Mouse (Mus musculus): ENCODE results near the gene Tmem156. TPM values are rescaled to one million over a fixed set of nuclear protein-coding genes. Genes with fewer than 3 reads are reported as not detected.

Tmem156 gene
- 0.44 TPM in 1 of 2 replicates, not detected in the other for polyA plus RNA-seq (2015; fragmentation: Nextera tagmentation; extraction: Ambion mirVana)

DNA sequence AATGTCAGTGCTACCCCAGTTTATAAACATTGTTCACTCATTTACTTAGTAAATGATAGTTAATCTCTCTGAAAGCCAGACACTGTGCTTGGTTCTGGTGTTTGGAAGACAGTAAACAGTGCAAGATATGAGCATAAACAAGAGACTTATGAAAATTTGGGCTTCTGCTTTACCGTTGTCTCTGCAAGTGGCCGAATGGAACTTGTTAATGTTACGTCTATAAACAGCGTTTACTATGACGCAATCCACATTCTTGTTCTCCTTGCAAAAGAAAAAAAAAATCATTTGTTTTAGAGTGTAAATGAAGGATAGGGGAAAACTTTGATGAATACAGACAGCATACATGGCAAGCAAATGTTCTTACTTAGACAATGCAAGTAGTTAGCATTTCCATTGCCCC lies at the start of gene Tmem156:
TSS of gene Tmem156 (minus strand) at position 212 of the 400 bp plus-strand sequence.
- no peak for ATAC-seq (replicated peaks; ENCODE audit: insufficient number of reproducible peaks, insufficient read depth, low FRiP score, low read depth)
- H3K36me3 ChIP-seq, result no peaks in the 10 kb centered on the region
- H3K27me3 ChIP-seq, result no peaks in the 10 kb centered on the region
- H3K4me2 ChIP-seq, result no peak within 1 kb of the TSS
- H3K4me3 ChIP-seq, result peak within 1 kb of the TSS; percentile 17; the same call in 1 of the 2 replicates
- H3K27ac ChIP-seq, result no peak within 1 kb of the TSS
- H3K4me1 ChIP-seq (replicated peaks), result no peaks in the 10 kb centered on the region
- H3K9ac ChIP-seq, result no peak within 1 kb of the TSS
- no peaks in the 10 kb centered on the region for H3K9me3 ChIP-seq (replicated peaks)
- WGBS, result 65% methylated on average over 5 of the region's 5 CpGs

DNA sequence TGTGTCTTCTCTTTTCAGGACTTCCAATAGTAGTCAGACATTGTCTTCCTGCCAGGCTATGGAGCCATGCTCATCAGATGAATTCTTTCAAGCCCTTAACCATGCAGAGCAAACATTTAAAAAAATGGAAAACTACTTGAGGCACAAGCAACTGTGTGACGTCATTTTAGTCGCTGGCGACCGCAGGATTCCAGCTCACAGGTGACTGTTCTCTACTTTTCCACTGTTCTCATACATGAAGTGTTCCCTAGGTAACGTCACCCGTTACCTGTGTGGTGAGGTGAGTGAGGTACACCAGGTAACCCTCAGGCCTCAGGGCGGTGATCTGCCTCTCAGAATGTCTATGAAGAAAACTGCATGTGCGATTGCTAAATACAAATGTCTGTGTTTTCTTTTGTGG lies 49.3 kb upstream of the Tmem156 start:
- 87% methylated on average over 8 of the region's 8 CpGs for WGBS
- Histone ChIP-seq H3K27ac (no peak overlapping the region), H3K27me3 (no peaks in the 10 kb centered on the region), H3K9me3 (replicated peaks) (no peaks in the 10 kb centered on the region), H3K4me1 (replicated peaks) (no peaks in the 10 kb centered on the region), H3K4me2 (no peak overlapping the region), H3K9ac (no peak overlapping the region), H3K4me3 (no peak overlapping the region), H3K36me3 (peaks cover 10% of the 10 kb centered on the region; the same call in 1 of the 2 replicates)
- no peak for ATAC-seq (replicated peaks; ENCODE audit: insufficient number of reproducible peaks, insufficient read depth, low FRiP score, low read depth)

- no peak for ATAC-seq (replicated peaks; ENCODE audit: insufficient number of reproducible peaks, insufficient read depth, low FRiP score, low read depth)
- Histone ChIP-seq H3K4me3 (no peak overlapping the region), H3K9ac (no peak overlapping the region), H3K27ac (no peak overlapping the region), H3K4me2 (no peak overlapping the region), H3K36me3 (no peaks in the 10 kb centered on the region), H3K4me1 (replicated peaks) (no peaks in the 10 kb centered on the region), H3K27me3 (no peaks in the 10 kb centered on the region), H3K9me3 (replicated peaks) (no peaks in the 10 kb centered on the region)
- WGBS, result 83% methylated on average over 6 of the region's 6 CpGs
Measured at GRCm38 (mm10) chr5:65137073-65137472, 45.1 kb upstream of the Tmem156 start.

GRCm38 (mm10) chr5:65136159-65136558 lies 44.2 kb upstream of the Tmem156 start:
- H3K9me3 ChIP-seq (replicated peaks), result no peaks in the 10 kb centered on the region
- 0 out of 2 replicates have a peak, but pooled peaks cover 3% of the 10 kb centered on the region for H3K4me1 ChIP-seq (replicated peaks)
- no peaks in the 10 kb centered on the region for H3K36me3 ChIP-seq
- 80% methylated on average over 7 of the region's 7 CpGs for WGBS
- no peaks in the 10 kb centered on the region for H3K27me3 ChIP-seq
- no peak overlapping the region for H3K4me2 ChIP-seq
- no peak overlapping the region for H3K4me3 ChIP-seq
- ATAC-seq (replicated peaks; ENCODE audit: insufficient number of reproducible peaks, insufficient read depth, low FRiP score, low read depth), result no peak
- no peak overlapping the region for H3K27ac ChIP-seq
- no peak overlapping the region for H3K9ac ChIP-seq

- 24% methylated on average over 20 of the region's 20 CpGs for WGBS
- Histone ChIP-seq H3K9ac (peak overlapping the region; percentile 40; the same call in 1 of the 2 replicates), H3K4me1 (replicated peaks) (peaks cover 8% of the 10 kb centered on the region; the same call in 1 of the 2 replicates), H3K27ac (no peak overlapping the region), H3K36me3 (no peaks in the 10 kb centered on the region), H3K9me3 (replicated peaks) (no peaks in the 10 kb centered on the region), H3K27me3 (no peaks in the 10 kb centered on the region), H3K4me3 (peak overlapping the region; percentile 48), H3K4me2 (peak overlapping the region; percentile 67)
- ATAC-seq (replicated peaks; ENCODE audit: insufficient number of reproducible peaks, insufficient read depth, low FRiP score, low read depth), result no peak
Measured at GRCm38 (mm10) chr5:65131211-65131879, 39.4 kb upstream of the Tmem156 start.

DNA sequence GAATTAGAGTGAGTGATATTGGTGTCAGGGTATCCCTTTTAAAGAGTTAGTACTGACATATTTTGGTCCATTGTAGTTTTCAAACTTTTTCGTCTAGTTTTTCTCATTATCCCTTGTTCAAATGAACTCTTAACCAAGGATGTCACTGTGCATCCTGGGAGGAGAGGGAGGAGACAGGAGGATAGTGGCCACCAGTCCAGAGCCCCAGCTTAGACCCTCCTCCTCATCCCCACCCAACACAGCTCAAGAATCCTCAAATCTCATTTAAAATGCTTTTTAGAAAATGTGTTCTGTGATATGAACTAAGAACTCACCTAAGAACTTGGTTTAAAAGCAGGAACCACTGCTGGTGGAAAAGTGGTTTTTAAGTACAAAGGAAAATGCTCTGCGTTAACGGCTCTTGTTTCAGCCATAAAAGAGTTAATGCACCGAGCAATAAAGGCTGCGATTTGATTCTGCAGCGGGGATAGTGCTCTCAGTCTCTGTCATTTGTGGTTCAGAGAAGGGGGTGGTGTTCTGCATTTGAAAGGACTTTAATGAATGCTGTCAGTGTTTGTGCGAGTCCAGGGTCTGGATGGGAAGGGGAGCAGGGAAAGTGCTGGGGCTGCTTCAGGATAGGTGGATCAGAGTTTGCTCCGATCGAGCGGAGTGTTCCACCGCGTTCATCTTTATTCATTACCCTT lies 38.7 kb upstream of the Tmem156 start:
- Histone ChIP-seq H3K36me3 (no peaks in the 10 kb centered on the region), H3K4me3 (peak overlapping the region; percentile 48), H3K27me3 (no peaks in the 10 kb centered on the region), H3K27ac (no peak overlapping the region), H3K9ac (peak overlapping the region; percentile 40; the same call in 1 of the 2 replicates), H3K9me3 (replicated peaks) (no peaks in the 10 kb centered on the region), H3K4me1 (replicated peaks) (peaks cover 8% of the 10 kb centered on the region; the same call in 1 of the 2 replicates), H3K4me2 (peak overlapping the region; percentile 67)
- 16% methylated on average over 12 of the region's 12 CpGs for WGBS
- no peak for ATAC-seq (replicated peaks; ENCODE audit: insufficient number of reproducible peaks, insufficient read depth, low FRiP score, low read depth)

- Histone ChIP-seq H3K4me1 (replicated peaks) (peaks cover 8% of the 10 kb centered on the region; the same call in 1 of the 2 replicates), H3K36me3 (no peaks in the 10 kb centered on the region; the same call in 1 of the 2 replicates), H3K27ac (no peak overlapping the region), H3K9ac (no peak overlapping the region), H3K4me2 (no peak overlapping the region), H3K27me3 (no peaks in the 10 kb centered on the region), H3K9me3 (replicated peaks) (no peaks in the 10 kb centered on the region), H3K4me3 (no peak overlapping the region)
- WGBS, result 74% methylated on average over 2 of the region's 2 CpGs
- ATAC-seq (replicated peaks; ENCODE audit: insufficient number of reproducible peaks, insufficient read depth, low FRiP score, low read depth), result no peak
Measured at GRCm38 (mm10) chr5:65128481-65128880, 36.5 kb upstream of the Tmem156 start.

GRCm38 (mm10) chr5:65126137-65126536 lies 34.2 kb upstream of the Tmem156 start:
- H3K36me3 ChIP-seq, result no peaks in the 10 kb centered on the region; the same call in 1 of the 2 replicates
- WGBS, result 83% methylated on average over 1 of the region's 1 CpGs
- H3K9ac ChIP-seq, result no peak overlapping the region
- H3K27ac ChIP-seq, result no peak overlapping the region
- H3K4me1 ChIP-seq (replicated peaks), result peaks cover 11% of the 10 kb centered on the region; the same call in 1 of the 2 replicates
- ATAC-seq (replicated peaks; ENCODE audit: insufficient number of reproducible peaks, insufficient read depth, low FRiP score, low read depth), result no peak
- H3K4me2 ChIP-seq, result no peak overlapping the region
- H3K9me3 ChIP-seq (replicated peaks), result no peaks in the 10 kb centered on the region
- no peak overlapping the region for H3K4me3 ChIP-seq
- no peaks in the 10 kb centered on the region for H3K27me3 ChIP-seq

GRCm38 (mm10) chr5:65122616-65123015 lies 30.7 kb upstream of the Tmem156 start:
- Histone ChIP-seq H3K4me2 (no peak overlapping the region), H3K36me3 (no peaks in the 10 kb centered on the region; the same call in 1 of the 2 replicates), H3K27ac (no peak overlapping the region), H3K27me3 (no peaks in the 10 kb centered on the region), H3K9me3 (replicated peaks) (no peaks in the 10 kb centered on the region), H3K4me3 (no peak overlapping the region), H3K9ac (no peak overlapping the region), H3K4me1 (replicated peaks) (0 out of 2 replicates have a peak, but pooled peaks cover 7% of the 10 kb centered on the region)
- 55% methylated on average over 3 of the region's 3 CpGs for WGBS
- no peak for ATAC-seq (replicated peaks; ENCODE audit: insufficient number of reproducible peaks, insufficient read depth, low FRiP score, low read depth)

DNA sequence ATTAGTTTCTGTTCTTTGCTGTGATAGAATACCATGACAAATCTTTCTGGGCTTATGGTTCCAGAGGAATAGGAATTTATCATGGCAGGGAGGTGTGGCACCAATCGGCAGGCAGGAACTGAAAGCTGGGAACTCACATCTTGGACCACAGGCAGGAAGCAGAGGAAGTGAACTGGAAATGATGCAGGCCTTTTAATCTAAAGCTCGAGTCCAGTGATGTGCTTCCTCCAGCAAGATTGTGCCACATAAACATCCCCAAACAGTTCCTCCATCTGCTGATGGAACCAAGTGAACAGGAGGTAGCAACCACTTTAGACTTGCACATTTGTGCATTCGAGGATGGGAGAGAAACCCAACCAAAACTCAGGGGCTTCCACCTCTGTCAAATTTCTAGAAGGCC lies 28.0 kb upstream of the Tmem156 start:
- ATAC-seq (replicated peaks; ENCODE audit: insufficient number of reproducible peaks, insufficient read depth, low FRiP score, low read depth), result 0 out of 2 replicates have a peak, but pooled peaks have one; percentile 43
- H3K4me3 ChIP-seq, result no peak overlapping the region
- H3K9ac ChIP-seq, result no peak overlapping the region
- H3K27me3 ChIP-seq, result no peaks in the 10 kb centered on the region
- H3K36me3 ChIP-seq, result peaks cover 7% of the 10 kb centered on the region; the same call in 1 of the 2 replicates
- 0 out of 2 replicates have a peak, but pooled peaks cover 7% of the 10 kb centered on the region for H3K4me1 ChIP-seq (replicated peaks)
- WGBS, result 49% methylated on average over 3 of the region's 3 CpGs
- no peaks in the 10 kb centered on the region for H3K9me3 ChIP-seq (replicated peaks)
- no peak overlapping the region for H3K4me2 ChIP-seq
- H3K27ac ChIP-seq, result 0 out of 2 replicates have a peak overlapping the region, but pooled peaks have one; percentile 37

- ATAC-seq (replicated peaks; ENCODE audit: insufficient number of reproducible peaks, insufficient read depth, low FRiP score, low read depth), result no peak
- H3K36me3 ChIP-seq, result peaks cover 7% of the 10 kb centered on the region; the same call in 1 of the 2 replicates
- WGBS, result 79% methylated on average over 1 of the region's 1 CpGs
Measured at GRCm38 (mm10) chr5:65119495-65119894, 27.6 kb upstream of the Tmem156 start.

More at GRCm38 (mm10) chr5:65119495-65119894, 27.6 kb upstream of the Tmem156 start:
- no peaks in the 10 kb centered on the region for H3K9me3 ChIP-seq (replicated peaks)
- H3K9ac ChIP-seq, result no peak overlapping the region
- no peak overlapping the region for H3K4me2 ChIP-seq
- no peaks in the 10 kb centered on the region for H3K27me3 ChIP-seq
- no peak overlapping the region for H3K4me3 ChIP-seq
- no peak overlapping the region for H3K27ac ChIP-seq
- 0 out of 2 replicates have a peak, but pooled peaks cover 7% of the 10 kb centered on the region for H3K4me1 ChIP-seq (replicated peaks)

All from heart, embryonic 15.5 days (tissue).